Mouse (Mus musculus) midbrain, embryonic 12.5 days (tissue): ENCODE measurements around the gene Mamdc4. TPM values are rescaled to one million over a fixed set of nuclear protein-coding genes. Genes with fewer than 3 reads are reported as not detected.

Experiments used
- ATAC-seq: fragments of 200-750 bp; cut with Nextera tagmentation; 2 replicates; pipeline ENCODE4 v1.8.0; 2017; ENCODE audit warnings: low read depth, moderate TSS enrichment, moderate library complexity; ENCODE audit not compliant: low FRiP score
- H3K27ac ChIP-seq: fragments of 300-500 bp; sonication (generic); replicated peaks from 2 replicates; pipeline ENCODE4 v1.5.1; 2016; ENCODE audit warnings: mild to moderate bottlenecking
- H3K27me3 ChIP-seq: fragments of 300-500 bp; sonication (generic); 2 replicates; pipeline ENCODE4 v1.6.1; 2016; ENCODE audit warnings: mild to moderate bottlenecking
- H3K36me3 ChIP-seq: fragments of 300-500 bp; sonication (generic); 2 replicates; pipeline ENCODE4 v1.6.1; 2016
- H3K4me1 ChIP-seq: fragments of 300-500 bp; sonication (generic); 2 replicates; pipeline ENCODE4 v1.6.1; 2016
- H3K4me2 ChIP-seq: fragments of 300-500 bp; sonication (generic); replicated peaks from 2 replicates; pipeline ENCODE4 v1.6.1; 2016; ENCODE audit warnings: mild to moderate bottlenecking, moderate library complexity
- H3K4me3 ChIP-seq: fragments of 300-500 bp; sonication (generic); 2 replicates; pipeline ENCODE4 v1.5.1; 2016; ENCODE audit warnings: mild to moderate bottlenecking
- H3K9ac ChIP-seq: fragments of 300-500 bp; sonication (generic); replicated peaks from 2 replicates; pipeline ENCODE4 v1.6.1; 2016; ENCODE audit warnings: mild to moderate bottlenecking, moderate library complexity
- H3K9me3 ChIP-seq: fragments of 300-500 bp; sonication (generic); 2 replicates; pipeline ENCODE4 v1.6.1; 2016; ENCODE audit warnings: mild to moderate bottlenecking
- WGBS: fragments of 180-500 bp; shearing (Covaris S2); methylation state at CpG from one replicate; pipeline ENCODE4 v1.1.7; 2016; 5-methylcytosine and 5-hydroxymethylcytosine counted together
- polyA plus RNA-seq: library from polyadenylated mRNA; unstranded; fragments of >200 nt; fragmentation: Nextera tagmentation; extraction: Ambion mirVana; gene quantifications from 2 replicates; pipeline ENCODE4 v1.2.1, GENCODE M21; 2016

The Mamdc4 gene
- polyA plus RNA-seq, 1 experiment from 2014 or later, result 5.1 TPM

- Histone ChIP-seq H3K4me1 (no peaks in the 10 kb centered on the region), H3K9ac (no peak overlapping the region), H3K4me2 (no peak overlapping the region), H3K9me3 (no peaks in the 10 kb centered on the region), H3K27me3 (no peaks in the 10 kb centered on the region), H3K27ac (no peak overlapping the region), H3K4me3 (no peak overlapping the region), H3K36me3 (peaks cover 70% of the 10 kb centered on the region)
- 87% methylated on average over 3 of the region's 3 CpGs for WGBS
- ATAC-seq, result no peak
These were observed 40.3 kb downstream of the Mamdc4 start for GRCm38 (mm10) chr2:25534178-25534865.

- Histone ChIP-seq H3K27me3 (no peaks in the 10 kb centered on the region), H3K9me3 (no peaks in the 10 kb centered on the region), H3K4me1 (no peaks in the 10 kb centered on the region), H3K4me2 (no peak overlapping the region), H3K27ac (no peak overlapping the region), H3K4me3 (no peak overlapping the region), H3K36me3 (peaks cover 74% of the 10 kb centered on the region), H3K9ac (no peak overlapping the region)
- no peak for ATAC-seq
- WGBS, result 94% methylated on average over 2 of the region's 2 CpGs
These were observed 40.9 kb downstream of the Mamdc4 start for GRCm38 (mm10) chr2:25533707-25534106.

GRCm38 (mm10) chr2:25526510-25527302, 47.9 kb downstream of the Mamdc4 start:
- no peaks in the 10 kb centered on the region for H3K27me3 ChIP-seq
- H3K9me3 ChIP-seq, result no peaks in the 10 kb centered on the region
- no peak overlapping the region for H3K27ac ChIP-seq
- no peak overlapping the region for H3K4me2 ChIP-seq
- no peak for ATAC-seq
- no peaks in the 10 kb centered on the region for H3K4me1 ChIP-seq
- H3K9ac ChIP-seq, result no peak overlapping the region
- WGBS, result 89% methylated on average over 9 of the region's 9 CpGs
- peaks cover 91% of the 10 kb centered on the region for H3K36me3 ChIP-seq
- H3K4me3 ChIP-seq, result no peak overlapping the region

Other genes starting within 250 kb of the Mamdc4 start
- gene Man1b1, start 242.5 kb downstream of the Mamdc4 start, polyA plus RNA-seq, result 72.2 and 72.9 TPM in 2 replicates
- gene Dpp7, start 218.5 kb downstream of the Mamdc4 start, polyA plus RNA-seq, result 19.5 and 20.5 TPM in 2 replicates
- 2.9 and 7.4 TPM in 2 replicates for gene Uap1l1, start 209.2 kb downstream of the Mamdc4 start, polyA plus RNA-seq
- 52.1 and 52.3 TPM in 2 replicates for gene Sapcd2, start 202.5 kb downstream of the Mamdc4 start, polyA plus RNA-seq
- 0.20 TPM in 2 replicates for gene Entpd2, start 179.0 kb downstream of the Mamdc4 start, polyA plus RNA-seq
- gene Npdc1, start 175.5 kb downstream of the Mamdc4 start, polyA plus RNA-seq, result 216 and 221 TPM in 2 replicates
- 0.09 TPM in 1 of 2 replicates, not detected in the other for gene Fut7, start 151.6 kb downstream of the Mamdc4 start, polyA plus RNA-seq
- gene Abca2, start 146.1 kb downstream of the Mamdc4 start, polyA plus RNA-seq, result 9.4 and 10.3 TPM in 2 replicates
- gene Clic3, start 118.0 kb downstream of the Mamdc4 start, polyA plus RNA-seq, result 2.5 and 2.9 TPM in 2 replicates
- gene Paxx, start 113.8 kb downstream of the Mamdc4 start, polyA plus RNA-seq, result 42.9 and 48.6 TPM in 2 replicates
- 1.5 and 1.8 TPM in 2 replicates for gene Ptgds, start 104.8 kb downstream of the Mamdc4 start, polyA plus RNA-seq
- not detected in 2 replicates for gene Lcn12, start 80.9 kb downstream of the Mamdc4 start, polyA plus RNA-seq
- gene Fbxw5, start 74.1 kb downstream of the Mamdc4 start, polyA plus RNA-seq, result 104 and 112 TPM in 2 replicates
- 5.1 and 5.3 TPM in 2 replicates for gene C8g, start 73.1 kb downstream of the Mamdc4 start, polyA plus RNA-seq
- gene Traf2, start 27.9 kb downstream of the Mamdc4 start, polyA plus RNA-seq, result 32.3 and 32.4 TPM in 2 replicates
- gene Edf1, start 17.0 kb downstream of the Mamdc4 start, polyA plus RNA-seq, result 362 and 366 TPM in 2 replicates
- gene Phpt1, start 379 bp upstream of the Mamdc4 start, polyA plus RNA-seq, result 166 and 173 TPM in 2 replicates
- 1.8 and 1.9 TPM in 2 replicates for gene Ajm1, start 6.9 kb upstream of the Mamdc4 start, polyA plus RNA-seq
- 69.3 and 71.0 TPM in 2 replicates for gene Rabl6, start 33.7 kb upstream of the Mamdc4 start, polyA plus RNA-seq
- 0.20 and 0.36 TPM in 2 replicates for gene Ccdc183, start 42.8 kb upstream of the Mamdc4 start, polyA plus RNA-seq
- gene Tmem141, start 47.2 kb upstream of the Mamdc4 start, polyA plus RNA-seq, result 15.4 and 20.7 TPM in 2 replicates
- 1.6 and 2.2 TPM in 2 replicates for gene Fcna, start 53.2 kb upstream of the Mamdc4 start, polyA plus RNA-seq
- not detected in 2 replicates for gene Lcn8, start 78.3 kb upstream of the Mamdc4 start, polyA plus RNA-seq
- gene Lcn5, start 83.1 kb upstream of the Mamdc4 start, polyA plus RNA-seq, result not detected in 2 replicates
- gene Lcn6, start 101.9 kb upstream of the Mamdc4 start, polyA plus RNA-seq, result not detected in 2 replicates
- gene Lcn10, start 107.9 kb upstream of the Mamdc4 start, polyA plus RNA-seq, result not detected in 2 replicates
- gene Obp2a, start 125.2 kb upstream of the Mamdc4 start, polyA plus RNA-seq, result not detected in 2 replicates
- gene Bmyc, start 131.9 kb upstream of the Mamdc4 start, polyA plus RNA-seq, result 76.1 and 78.5 TPM in 2 replicates
- gene Obp2b, start 162.2 kb upstream of the Mamdc4 start, polyA plus RNA-seq, result not detected in 2 replicates
- not detected in 2 replicates for gene Lcn3, start 190.7 kb upstream of the Mamdc4 start, polyA plus RNA-seq
- not detected in 2 replicates for gene Lcn11, start 202.2 kb upstream of the Mamdc4 start, polyA plus RNA-seq
- gene Gm13539, start 207.4 kb upstream of the Mamdc4 start, polyA plus RNA-seq, result not detected in 2 replicates
- not detected in 2 replicates for gene Glt6d1, start 241.0 kb upstream of the Mamdc4 start, polyA plus RNA-seq
- gene Lcn9, start 248.3 kb upstream of the Mamdc4 start, polyA plus RNA-seq, result not detected in 2 replicates